Mouse (Mus musculus) ES-E14 (cell line): ENCODE measurements around the gene Otop2.

ENCODE experiments used
- CHD2 ChIP-seq: IDR thresholded peaks from 2 replicates; pipeline ENCODE4 v1.6.1; 2014; ENCODE audit warnings: mild to moderate bottlenecking, low read depth, low read length, inconsistent platforms
- ZC3H11A ChIP-seq: IDR thresholded peaks from 2 replicates; pipeline ENCODE4 v1.6.1; 2012; ENCODE audit warnings: low read depth, mild to moderate bottlenecking, inconsistent platforms, low read length, borderline replicate concordance
- ZNF384 ChIP-seq: IDR thresholded peaks from 2 replicates; pipeline ENCODE4 v1.6.1; 2012; ENCODE audit warnings: low read depth, low read length, inconsistent platforms

DNA sequence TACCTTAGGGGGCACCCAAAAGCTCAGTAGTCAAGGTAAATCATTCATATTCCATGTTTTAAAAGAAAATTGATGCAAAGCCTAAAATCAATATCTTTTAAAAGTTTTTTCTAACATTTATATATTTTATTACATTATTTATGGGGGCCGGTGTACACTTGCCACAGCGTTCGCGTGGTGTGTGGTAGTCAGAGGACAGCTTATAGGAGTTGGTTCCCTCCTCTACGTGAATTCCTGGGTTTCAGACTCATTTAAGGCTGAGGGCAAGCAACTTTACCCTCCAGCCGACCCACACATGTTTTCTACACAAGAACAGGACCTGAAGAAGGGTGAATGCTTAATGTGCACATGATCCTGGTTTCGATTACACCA is 29.4 kb upstream of the Otop2 start:
- TF ChIP-seq ZNF384 (no peak), ZC3H11A (no peak), CHD2 (no peak)
